Mouse (Mus musculus): ENCODE measurements at regions not wholly inside any gene's neighbourhood (a gene's known extent, or its start where the extent isn't known, plus 50 kb on each side); places are given as distances from the start of the nearest gene placed in this dataset.
A peak's percentile ranks its signal among the peaks of the same experiment; 100 is the strongest.

- DNase-seq (ENCODE audit: low spot score) (no peak), ATAC-seq (replicated peaks; ENCODE audit: low FRiP score, low read depth) (no peak)
- no peaks in the 10 kb centered on the region for H3K27me3 ChIP-seq (ENCODE audit: insufficient read depth, low read length)
- no peak for TF ChIP-seq CTCF (IDR thresholded peaks at IDR 0.05; ENCODE audit: low read depth)
- no peaks in the 10 kb centered on the region for H3K4me1 ChIP-seq (replicated peaks; ENCODE audit: insufficient read depth, low read length)
- H3K36me3 ChIP-seq (ENCODE audit: insufficient read depth, low read length) = no peaks in the 10 kb centered on the region
- no peak overlapping the region for H3K4me2 ChIP-seq (ENCODE audit: low read length)
- no peaks in the 10 kb centered on the region; the same call in 1 of the 2 replicates for H3K9me3 ChIP-seq (replicated peaks; ENCODE audit: low read length)
- H3K4me3 ChIP-seq (replicated peaks; ENCODE audit: low read depth, low read length) = no peak overlapping the region
- WGBS = 73% methylated on average over 2 of the region's 2 CpGs
- no peak overlapping the region for H3K9ac ChIP-seq (ENCODE audit: low read depth, low read length)
- H3K27ac ChIP-seq = no peak overlapping the region
Measured at GRCm38 (mm10) chr13:31068343-31068742, 94.3 kb downstream of the Gm5447 start.

GRCm38 (mm10) chr13:31076541-31076940, 102.5 kb downstream of the Gm5447 start:
- no peak for ATAC-seq (replicated peaks; ENCODE audit: low FRiP score, low read depth)
- no peak overlapping the region for H3K4me3 ChIP-seq (replicated peaks; ENCODE audit: low read depth, low read length)
- DNase-seq (ENCODE audit: low spot score) = no peak
- H3K4me2 ChIP-seq (ENCODE audit: low read length) = no peak overlapping the region
- no peak overlapping the region for H3K27ac ChIP-seq
- no peak overlapping the region for H3K9ac ChIP-seq (ENCODE audit: low read depth, low read length)
- TF ChIP-seq CTCF (IDR thresholded peaks at IDR 0.05; ENCODE audit: low read depth) = no peak
- no peaks in the 10 kb centered on the region for H3K9me3 ChIP-seq (replicated peaks; ENCODE audit: low read length)
- no peaks in the 10 kb centered on the region for H3K36me3 ChIP-seq (ENCODE audit: insufficient read depth, low read length)
- peaks cover 37% of the 10 kb centered on the region for H3K27me3 ChIP-seq (ENCODE audit: insufficient read depth, low read length)
- H3K4me1 ChIP-seq (replicated peaks; ENCODE audit: insufficient read depth, low read length) = no peaks in the 10 kb centered on the region
- WGBS = 44% methylated on average over 5 of the region's 5 CpGs

GRCm38 (mm10) chr13:31078751-31079150, 104.7 kb downstream of the Gm5447 start:
- Histone ChIP-seq H3K27ac (no peak overlapping the region), H3K36me3 (ENCODE audit: insufficient read depth, low read length) (no peaks in the 10 kb centered on the region), H3K4me1 (replicated peaks; ENCODE audit: insufficient read depth, low read length) (no peaks in the 10 kb centered on the region), H3K27me3 (ENCODE audit: insufficient read depth, low read length) (peaks cover 42% of the 10 kb centered on the region), H3K9ac (ENCODE audit: low read depth, low read length) (no peak overlapping the region), H3K4me2 (ENCODE audit: low read length) (no peak overlapping the region), H3K9me3 (replicated peaks; ENCODE audit: low read length) (no peaks in the 10 kb centered on the region), H3K4me3 (replicated peaks; ENCODE audit: low read depth, low read length) (no peak overlapping the region)
- ATAC-seq (replicated peaks; ENCODE audit: low FRiP score, low read depth) (no peak), DNase-seq (ENCODE audit: low spot score) (no peak)
- TF ChIP-seq CTCF (IDR thresholded peaks at IDR 0.05; ENCODE audit: low read depth) = no peak
- 63% methylated on average over 3 of the region's 3 CpGs for WGBS

- no peaks in the 10 kb centered on the region for H3K4me1 ChIP-seq (replicated peaks; ENCODE audit: insufficient read depth, low read length)
- H3K27me3 ChIP-seq (ENCODE audit: insufficient read depth, low read length) = peaks cover 46% of the 10 kb centered on the region
- no peak for TF ChIP-seq CTCF (IDR thresholded peaks at IDR 0.05; ENCODE audit: low read depth)
- no peaks in the 10 kb centered on the region for H3K36me3 ChIP-seq (ENCODE audit: insufficient read depth, low read length)
- WGBS = 6% methylated on average over 4 of the region's 4 CpGs
- ATAC-seq (replicated peaks; ENCODE audit: low FRiP score, low read depth) (no peak), DNase-seq (ENCODE audit: low spot score) (peak; percentile 11)
- H3K4me2 ChIP-seq (ENCODE audit: low read length) = no peak overlapping the region
- H3K9ac ChIP-seq (ENCODE audit: low read depth, low read length) = no peak overlapping the region
- H3K9me3 ChIP-seq (replicated peaks; ENCODE audit: low read length) = no peaks in the 10 kb centered on the region
- no peak overlapping the region for H3K4me3 ChIP-seq (replicated peaks; ENCODE audit: low read depth, low read length)
- no peak overlapping the region for H3K27ac ChIP-seq
Measured at GRCm38 (mm10) chr13:31080215-31080614, 106.2 kb downstream of the Gm5447 start.

GRCm38 (mm10) chr13:31082448-31083140, 108.6 kb downstream of the Gm5447 start:
- Histone ChIP-seq H3K4me2 (ENCODE audit: low read length) (no peak overlapping the region), H3K27me3 (ENCODE audit: insufficient read depth, low read length) (peaks cover 43% of the 10 kb centered on the region)
- TF ChIP-seq CTCF (IDR thresholded peaks at IDR 0.05; ENCODE audit: low read depth) = peak; percentile 86

GRCm38 (mm10) chr13:31101051-31101450, 127.0 kb downstream of the Gm5447 start:
- Histone ChIP-seq H3K9ac (ENCODE audit: low read depth, low read length) (no peak overlapping the region), H3K36me3 (ENCODE audit: insufficient read depth, low read length) (no peaks in the 10 kb centered on the region), H3K4me1 (replicated peaks; ENCODE audit: insufficient read depth, low read length) (no peaks in the 10 kb centered on the region), H3K4me2 (ENCODE audit: low read length) (no peak overlapping the region), H3K27ac (no peak overlapping the region), H3K27me3 (ENCODE audit: insufficient read depth, low read length) (no peaks in the 10 kb centered on the region), H3K4me3 (replicated peaks; ENCODE audit: low read depth, low read length) (no peak overlapping the region), H3K9me3 (replicated peaks; ENCODE audit: low read length) (no peaks in the 10 kb centered on the region)
- TF ChIP-seq CTCF (IDR thresholded peaks at IDR 0.05; ENCODE audit: low read depth) = no peak
- ATAC-seq (replicated peaks; ENCODE audit: low FRiP score, low read depth) = no peak
- DNase-seq (ENCODE audit: low spot score) = peak; percentile 61
- 49% methylated on average over 2 of the region's 2 CpGs for WGBS

More at GRCm38 (mm10) chr13:31082448-31083140, 108.6 kb downstream of the Gm5447 start:
- Histone ChIP-seq H3K4me3 (replicated peaks; ENCODE audit: low read depth, low read length) (no peak overlapping the region), H3K36me3 (ENCODE audit: insufficient read depth, low read length) (no peaks in the 10 kb centered on the region), H3K4me1 (replicated peaks; ENCODE audit: insufficient read depth, low read length) (no peaks in the 10 kb centered on the region), H3K9me3 (replicated peaks; ENCODE audit: low read length) (no peaks in the 10 kb centered on the region), H3K27ac (no peak overlapping the region), H3K9ac (ENCODE audit: low read depth, low read length) (no peak overlapping the region)
- 22% methylated on average over 13 of the region's 13 CpGs for WGBS
- DNase-seq (ENCODE audit: low spot score) (peak; percentile 89), ATAC-seq (replicated peaks; ENCODE audit: low FRiP score, low read depth) (no peak)

- Histone ChIP-seq H3K9me3 (replicated peaks; ENCODE audit: low read length) (no peaks in the 10 kb centered on the region), H3K27ac (no peak overlapping the region), H3K4me2 (ENCODE audit: low read length) (no peak overlapping the region), H3K4me1 (replicated peaks; ENCODE audit: insufficient read depth, low read length) (no peaks in the 10 kb centered on the region), H3K36me3 (ENCODE audit: insufficient read depth, low read length) (no peaks in the 10 kb centered on the region), H3K9ac (ENCODE audit: low read depth, low read length) (no peak overlapping the region), H3K27me3 (ENCODE audit: insufficient read depth, low read length) (no peaks in the 10 kb centered on the region), H3K4me3 (replicated peaks; ENCODE audit: low read depth, low read length) (no peak overlapping the region)
- no peak for ATAC-seq (replicated peaks; ENCODE audit: low FRiP score, low read depth)
- DNase-seq (ENCODE audit: low spot score) = no peak
- 79% methylated on average over 2 of the region's 2 CpGs for WGBS
- no peak for TF ChIP-seq CTCF (IDR thresholded peaks at IDR 0.05; ENCODE audit: low read depth)
Measured at GRCm38 (mm10) chr13:31107434-31107833, 133.4 kb downstream of the Gm5447 start.

Measured in kidney, postnatal 0 days (tissue).